Mouse (Mus musculus) midbrain, embryonic 13.5 days (tissue): Measurements from ENCODE around the gene Tmem72. TPM values are rescaled to one million over a fixed set of nuclear protein-coding genes. Genes with fewer than 3 reads are reported as not detected.

Experiments used
- ATAC-seq: fragments of 200-750 bp; cut with Nextera tagmentation; 2 replicates; pipeline ENCODE4 v1.8.0; 2017; ENCODE audit warnings: mild to moderate bottlenecking, moderate TSS enrichment, moderate library complexity
- H3K27ac ChIP-seq: fragments of 300-500 bp; sonication (generic); 2 replicates; pipeline ENCODE4 v1.5.1; 2015; ENCODE audit warnings: inconsistent platforms, mild to moderate bottlenecking, moderate library complexity
- H3K27me3 ChIP-seq: fragments of 300-500 bp; sonication (generic); 2 replicates; pipeline ENCODE4 v1.6.1; 2015; ENCODE audit warnings: mild to moderate bottlenecking, inconsistent platforms
- H3K36me3 ChIP-seq: fragments of 300-500 bp; sonication (generic); 2 replicates; pipeline ENCODE4 v1.6.1; 2015; ENCODE audit warnings: mild to moderate bottlenecking, inconsistent platforms
- H3K4me1 ChIP-seq: fragments of 300-500 bp; sonication (generic); replicated peaks from 2 replicates; pipeline ENCODE4 v1.6.1; 2015; ENCODE audit warnings: inconsistent platforms
- H3K4me2 ChIP-seq: fragments of 300-500 bp; sonication (generic); replicated peaks from 2 replicates; pipeline ENCODE4 v1.6.1; 2015; ENCODE audit warnings: moderate library complexity, mild to moderate bottlenecking, inconsistent platforms
- H3K4me3 ChIP-seq: fragments of 300-500 bp; sonication (generic); replicated peaks from 2 replicates; pipeline ENCODE4 v1.5.1; 2015; ENCODE audit warnings: mild to moderate bottlenecking, inconsistent platforms
- H3K9ac ChIP-seq: fragments of 300-500 bp; sonication (generic); replicated peaks from 2 replicates; pipeline ENCODE4 v1.6.1; 2015; ENCODE audit warnings: mild to moderate bottlenecking, inconsistent platforms
- H3K9me3 ChIP-seq: fragments of 300-500 bp; sonication (generic); 2 replicates; pipeline ENCODE4 v1.6.1; 2016; ENCODE audit warnings: mild to moderate bottlenecking, inconsistent platforms
- WGBS: fragments of 180-500 bp; shearing (Covaris S2); methylation state at CpG from one replicate; pipeline ENCODE4 v1.1.7; 2015; 5-methylcytosine and 5-hydroxymethylcytosine counted together
- microRNA-seq: library from miRNA; unstranded; fragments of <30 nt; microRNA quantifications from one replicate; pipeline ENCODE4, GENCODE M21; 2016
- polyA plus RNA-seq: library from polyadenylated mRNA; unstranded; fragments of >200 nt; fragmentation: Nextera tagmentation; extraction: Ambion mirVana; gene quantifications from 2 replicates; pipeline ENCODE4 v1.2.1, GENCODE M21; 2015

Tmem72 gene
- polyA plus RNA-seq, 1 experiment from 2014 or later, result 0.23 TPM

- ATAC-seq, result no peak
- Histone ChIP-seq H3K27ac (no peak overlapping the region), H3K36me3 (peaks cover 26% of the 10 kb centered on the region), H3K4me3 (no peak overlapping the region), H3K4me2 (no peak overlapping the region), H3K9ac (no peak overlapping the region), H3K4me1 (no peaks in the 10 kb centered on the region), H3K27me3 (no peaks in the 10 kb centered on the region), H3K9me3 (no peaks in the 10 kb centered on the region)
- 75% methylated on average over 2 of the region's 2 CpGs for WGBS
Observed at GRCm38 (mm10) chr6:116639663-116640062, 77.0 kb downstream of the Tmem72 start.

- no peak for ATAC-seq
- Histone ChIP-seq H3K9me3 (no peaks in the 10 kb centered on the region), H3K9ac (no peak overlapping the region), H3K4me2 (no peak overlapping the region), H3K4me3 (no peak overlapping the region), H3K27me3 (no peaks in the 10 kb centered on the region), H3K4me1 (no peaks in the 10 kb centered on the region), H3K36me3 (peaks cover 27% of the 10 kb centered on the region), H3K27ac (no peak overlapping the region)
- WGBS, result 85% methylated on average over 2 of the region's 2 CpGs
Observed at GRCm38 (mm10) chr6:116638871-116639270, 77.8 kb downstream of the Tmem72 start.

GRCm38 (mm10) chr6:116637496-116637895 is 79.2 kb downstream of the Tmem72 start:
- Histone ChIP-seq H3K9ac (no peak overlapping the region), H3K4me2 (no peak overlapping the region), H3K27me3 (no peaks in the 10 kb centered on the region), H3K27ac (no peak overlapping the region), H3K4me1 (no peaks in the 10 kb centered on the region), H3K9me3 (no peaks in the 10 kb centered on the region), H3K36me3 (peaks cover 27% of the 10 kb centered on the region), H3K4me3 (no peak overlapping the region)
- ATAC-seq, result no peak
- WGBS, result 94% methylated on average over 5 of the region's 5 CpGs

- Histone ChIP-seq H3K4me3 (no peak overlapping the region), H3K9ac (no peak overlapping the region), H3K27me3 (no peaks in the 10 kb centered on the region), H3K27ac (no peak overlapping the region), H3K36me3 (peaks cover 27% of the 10 kb centered on the region), H3K4me2 (no peak overlapping the region), H3K9me3 (no peaks in the 10 kb centered on the region), H3K4me1 (no peaks in the 10 kb centered on the region)
- 87% methylated on average over 9 of the region's 9 CpGs for WGBS
- no peak for ATAC-seq
Observed at GRCm38 (mm10) chr6:116636581-116637235, 80.0 kb downstream of the Tmem72 start.

- H3K27ac ChIP-seq, result no peak overlapping the region
- H3K9me3 ChIP-seq, result no peaks in the 10 kb centered on the region
- no peak for ATAC-seq
- 80% methylated on average over 10 of the region's 10 CpGs for WGBS
- no peaks in the 10 kb centered on the region for H3K27me3 ChIP-seq
- no peak overlapping the region for H3K4me3 ChIP-seq
- no peak overlapping the region for H3K9ac ChIP-seq
- no peak overlapping the region for H3K4me2 ChIP-seq
- no peaks in the 10 kb centered on the region for H3K4me1 ChIP-seq
- H3K36me3 ChIP-seq, result peaks cover 22% of the 10 kb centered on the region
Observed at GRCm38 (mm10) chr6:116635251-116636180, 81.2 kb downstream of the Tmem72 start.

GRCm38 (mm10) chr6:116633741-116634695 is 82.7 kb downstream of the Tmem72 start:
- no peaks in the 10 kb centered on the region for H3K27me3 ChIP-seq
- no peak overlapping the region for H3K4me2 ChIP-seq
- H3K9ac ChIP-seq, result no peak overlapping the region
- H3K36me3 ChIP-seq, result peaks cover 19% of the 10 kb centered on the region
- peaks cover 9% of the 10 kb centered on the region for H3K4me1 ChIP-seq
- no peak overlapping the region for H3K27ac ChIP-seq
- no peak overlapping the region for H3K4me3 ChIP-seq
- no peaks in the 10 kb centered on the region for H3K9me3 ChIP-seq
- 92% methylated on average over 17 of the region's 17 CpGs for WGBS
- no peak for ATAC-seq

- no peaks in the 10 kb centered on the region for H3K9me3 ChIP-seq
- no peak overlapping the region for H3K27ac ChIP-seq
- 47% methylated on average over 1 of the region's 1 CpGs for WGBS
- peaks cover 16% of the 10 kb centered on the region for H3K4me1 ChIP-seq
- H3K9ac ChIP-seq, result no peak overlapping the region
- no peak overlapping the region for H3K4me3 ChIP-seq
- no peaks in the 10 kb centered on the region for H3K27me3 ChIP-seq
- no peak overlapping the region for H3K4me2 ChIP-seq
- peaks cover 3% of the 10 kb centered on the region; the same call in 1 of the 2 replicates for H3K36me3 ChIP-seq
- ATAC-seq, result no peak
Observed at GRCm38 (mm10) chr6:116632129-116632528, 84.6 kb downstream of the Tmem72 start.

- Histone ChIP-seq H3K36me3 (peaks cover 17% of the 10 kb centered on the region), H3K9ac (no peak overlapping the region), H3K27ac (no peak overlapping the region), H3K4me2 (no peak overlapping the region), H3K4me1 (peaks cover 26% of the 10 kb centered on the region), H3K27me3 (no peaks in the 10 kb centered on the region), H3K4me3 (no peak overlapping the region), H3K9me3 (no peaks in the 10 kb centered on the region)
- no peak for ATAC-seq
- WGBS, result 90% methylated on average over 10 of the region's 10 CpGs
Observed at GRCm38 (mm10) chr6:116629766-116630165, 86.9 kb downstream of the Tmem72 start.

Small RNA genes lying within 50 kb of the gene (microRNA-seq; reads per million reads assigned to microRNA genes)
- 0.62 reads per million for gene Mir7043

Other genes with a start within 250 kb of the Tmem72 start
- gene Olfr211, start 227.8 kb downstream of the Tmem72 start, polyA plus RNA-seq, result not detected in 2 replicates
- not detected in 2 replicates for gene Olfr212, start 210.4 kb downstream of the Tmem72 start, polyA plus RNA-seq
- gene Olfr213, start 178.5 kb downstream of the Tmem72 start, polyA plus RNA-seq, result not detected in 2 replicates
- gene Gm5580, start 165.8 kb downstream of the Tmem72 start, polyA plus RNA-seq, result 0.38 and 1.0 TPM in 2 replicates
- gene Olfr214, start 162.7 kb downstream of the Tmem72 start, polyA plus RNA-seq, result not detected in 2 replicates
- gene Olfr215, start 132.7 kb downstream of the Tmem72 start, polyA plus RNA-seq, result not detected in 2 replicates
- gene Zfp422, start 87.9 kb downstream of the Tmem72 start, polyA plus RNA-seq, result 237 and 241 TPM in 2 replicates
- 5.0 and 6.0 TPM in 2 replicates for gene Depp1, start 66.3 kb downstream of the Tmem72 start, polyA plus RNA-seq
- gene Rassf4, start 43.0 kb downstream of the Tmem72 start, polyA plus RNA-seq, result 15.3 and 21.8 TPM in 2 replicates